Mouse (Mus musculus) mesoderm, embryonic 11.5 days (tissue): ENCODE results near the gene Rps10.

Source experiments
- DNase-seq: peaks from one replicate; pipeline ENCODE4 v3.0.0-alpha.2; 2012; ENCODE audit warnings: low read depth, low spot score

Rps10 gene

DNA sequence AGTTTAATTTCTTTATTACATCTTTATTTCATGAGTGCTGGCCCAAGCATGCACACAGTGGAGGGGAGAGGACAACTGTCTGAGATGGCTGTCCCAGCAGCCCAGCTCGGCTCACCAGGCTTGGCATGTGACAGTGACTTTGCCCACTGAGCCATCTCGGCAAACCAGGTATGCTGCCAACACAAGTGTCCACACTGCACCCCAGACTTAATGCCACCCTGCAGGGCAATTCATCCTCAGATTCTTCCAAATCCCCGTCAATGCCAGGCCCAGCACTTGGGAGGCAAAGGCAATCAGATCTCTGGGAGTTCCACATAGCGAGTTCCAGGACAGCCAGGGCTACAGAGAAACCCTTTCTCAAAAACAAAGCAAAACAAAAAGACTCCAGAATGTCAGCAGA lies 23.5 kb downstream of the Rps10 start:
- no peak for DNase-seq

DNA sequence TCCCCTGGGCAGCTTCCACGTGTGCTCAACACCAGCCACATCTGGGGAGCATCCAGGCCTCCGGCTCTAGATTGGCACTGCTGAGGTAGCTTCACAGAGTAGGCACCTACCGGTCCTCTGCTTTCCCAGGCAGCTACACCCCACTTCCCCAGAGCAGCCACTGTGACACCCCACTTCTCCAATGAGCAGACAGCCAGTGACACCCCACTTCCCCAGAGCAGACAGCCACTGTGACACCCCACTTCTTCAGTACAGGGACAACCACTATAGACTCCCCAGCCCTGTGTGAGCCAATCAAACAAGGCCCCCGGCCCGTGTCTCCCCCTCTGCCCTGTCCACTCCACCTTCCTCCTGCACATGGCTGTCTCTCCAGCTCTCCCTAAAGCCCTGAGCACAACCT lies 24.5 kb downstream of the Rps10 start:
- no peak for DNase-seq

- no peak for DNase-seq
Measured at GRCm38 (mm10) chr17:27611519-27611884, 25.0 kb downstream of the Rps10 start.

- DNase-seq: no peak
Measured at GRCm38 (mm10) chr17:27610679-27611518, 25.6 kb downstream of the Rps10 start.

GRCm38 (mm10) chr17:27609576-27609975 lies 26.9 kb downstream of the Rps10 start:
- DNase-seq: no peak

GRCm38 (mm10) chr17:27603522-27604234 lies 32.8 kb downstream of the Rps10 start:
- DNase-seq: no peak

DNA sequence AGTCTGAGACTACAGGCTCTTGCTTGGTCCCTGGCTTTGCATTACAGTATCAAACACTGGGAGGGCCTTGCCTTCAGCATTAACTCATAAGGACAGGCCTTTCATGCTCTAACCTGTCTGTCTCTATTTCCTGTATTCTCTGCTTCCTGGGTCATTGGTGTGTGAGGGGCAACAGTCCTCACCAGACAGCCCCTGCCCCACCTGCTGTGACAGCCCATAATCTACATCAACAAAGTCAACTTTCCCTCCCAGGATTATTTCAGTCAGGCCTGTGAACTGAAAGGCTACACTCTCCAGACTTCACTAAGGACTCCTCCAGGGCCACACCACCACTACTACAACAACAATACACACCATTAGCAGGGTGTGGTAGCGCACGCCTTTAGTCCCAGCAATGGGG lies 33.4 kb downstream of the Rps10 start:
- DNase-seq: no peak

DNA sequence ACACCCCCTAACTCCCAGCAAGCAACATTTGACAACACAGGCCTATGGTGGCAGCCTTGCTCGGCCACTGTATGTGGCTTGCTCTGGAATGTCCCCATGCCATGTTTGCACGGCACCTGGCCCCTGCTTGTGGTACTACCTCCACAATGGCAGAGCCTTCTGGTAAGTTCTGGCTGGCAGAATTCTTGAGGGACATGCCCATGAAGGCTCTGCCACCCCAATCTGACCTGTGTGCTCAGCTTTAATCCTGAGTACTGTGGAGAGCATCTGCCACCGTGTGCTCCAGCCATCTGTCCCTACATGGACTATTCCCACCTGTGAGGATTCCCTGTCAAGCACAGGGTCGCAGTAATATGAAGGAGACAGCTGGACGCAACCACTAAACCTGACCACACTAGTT lies 35.6 kb downstream of the Rps10 start:
- DNase-seq: no peak

DNA sequence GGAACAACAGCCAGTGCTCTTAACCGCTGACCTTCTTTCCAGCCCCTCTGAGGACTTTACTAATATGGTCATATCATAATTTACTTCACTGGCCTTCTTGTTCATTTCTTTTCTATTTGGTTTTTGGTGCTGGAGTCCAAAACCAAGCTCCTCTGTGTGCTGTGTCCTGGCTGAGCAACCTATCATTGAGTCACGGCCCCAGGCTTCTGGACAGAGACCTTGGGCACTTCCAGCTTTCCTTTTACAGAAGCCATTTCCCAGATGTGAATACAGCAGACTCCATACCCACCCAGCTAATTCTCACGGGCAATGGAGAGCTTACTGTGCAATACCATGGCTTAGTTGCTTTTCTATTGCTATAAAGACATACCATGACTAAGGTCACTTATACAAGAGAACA lies 36.2 kb downstream of the Rps10 start:
- DNase-seq: no peak

- DNase-seq: no peak
Measured at GRCm38 (mm10) chr17:27596376-27597190, 39.9 kb downstream of the Rps10 start.

- DNase-seq: no peak
Measured at GRCm38 (mm10) chr17:27595659-27596375, 40.7 kb downstream of the Rps10 start.

DNA sequence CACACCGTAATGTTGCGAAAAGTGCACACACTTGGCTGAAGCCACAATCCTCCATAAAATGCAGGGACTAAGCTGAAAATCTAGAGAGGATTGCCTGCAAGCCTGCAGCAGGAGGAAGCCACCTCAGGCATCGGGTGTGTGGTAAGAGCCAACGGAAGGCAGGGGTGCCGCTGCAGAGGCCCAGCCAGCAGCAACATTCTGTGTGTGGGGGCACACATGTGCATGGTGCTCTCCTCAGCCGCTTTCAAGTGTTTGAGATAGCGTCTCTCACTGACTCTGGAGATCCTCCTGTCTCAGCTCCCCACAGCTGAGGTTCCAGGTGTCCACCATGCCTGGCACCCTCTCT lies 43.9 kb downstream of the Rps10 start:
- DNase-seq: no peak

DNA sequence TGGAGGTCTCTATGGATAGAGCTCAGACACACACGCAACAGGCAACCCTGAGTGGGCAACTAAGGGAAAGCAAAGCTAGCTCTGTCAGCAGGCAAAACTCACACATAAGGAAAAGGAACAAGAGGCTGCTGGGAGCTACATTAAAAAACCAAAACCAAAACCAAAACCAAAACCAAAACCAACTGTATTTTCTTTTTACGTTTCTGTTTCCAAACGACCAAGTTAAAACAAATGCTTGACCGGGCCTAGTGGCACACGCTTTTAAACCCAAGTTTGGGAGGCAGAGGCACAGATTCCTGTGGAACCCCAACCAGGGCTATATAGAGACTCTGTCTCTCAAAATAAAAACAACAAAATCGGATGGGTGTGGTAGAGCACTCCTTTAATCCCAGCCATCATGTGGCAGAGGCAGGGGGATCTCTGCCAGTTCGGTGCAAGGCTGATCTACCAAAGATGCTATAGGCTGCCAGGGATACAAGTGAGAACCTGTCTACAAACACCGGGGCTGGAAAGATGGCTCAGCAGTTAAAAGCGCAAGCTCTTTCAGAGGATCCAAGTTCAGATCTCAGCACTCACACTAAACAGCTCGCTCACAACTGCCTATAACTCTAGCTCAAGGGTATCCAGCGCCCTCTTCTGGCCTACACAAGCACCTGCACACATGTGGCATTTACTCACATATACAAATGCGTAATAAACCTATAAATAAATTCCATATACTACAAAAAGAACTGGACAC lies 44.5 kb downstream of the Rps10 start:
- DNase-seq: no peak

DNA sequence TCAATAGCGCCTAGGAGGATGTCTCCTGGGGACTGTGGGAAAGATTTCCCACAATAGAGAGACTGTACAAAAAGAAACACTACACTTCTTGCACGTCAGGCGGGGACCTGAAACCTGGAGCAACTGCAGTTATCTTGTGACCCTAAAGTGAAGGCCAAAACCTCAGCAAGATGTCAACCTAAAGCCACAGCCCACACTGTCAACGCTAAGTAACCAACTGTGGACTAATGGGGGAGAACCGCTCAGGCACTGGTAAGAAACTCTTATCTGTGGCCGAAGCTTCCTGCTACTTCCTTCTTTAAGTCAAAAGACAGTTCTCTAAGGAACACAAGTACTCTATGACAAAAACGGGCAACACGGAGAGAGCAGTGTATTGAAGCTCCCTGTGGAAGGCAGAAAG lies 48.2 kb downstream of the Rps10 start:
- no peak for DNase-seq

- DNase-seq: no peak
Measured at GRCm38 (mm10) chr17:27587252-27587651, 49.2 kb downstream of the Rps10 start.

DNA sequence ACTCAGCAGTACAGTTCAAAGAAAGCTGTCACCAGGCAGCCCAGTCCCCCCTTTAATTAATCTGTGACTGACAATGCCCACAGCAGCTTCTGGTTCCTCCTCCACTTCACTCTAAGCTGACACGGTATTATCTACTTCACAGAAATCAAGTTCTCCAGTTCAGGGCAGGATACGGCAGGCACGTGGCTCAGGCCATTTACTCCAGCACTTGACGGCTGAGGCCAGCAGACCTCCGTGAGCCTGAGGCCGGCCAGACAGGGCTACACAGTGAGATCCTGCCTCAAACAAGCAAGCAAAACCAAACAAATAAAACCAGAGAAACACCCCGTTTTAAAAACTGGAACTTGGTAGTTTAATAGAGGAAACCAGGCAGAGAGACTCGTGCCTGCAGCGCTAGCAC lies 49.8 kb downstream of the Rps10 start:
- DNase-seq: no peak

GRCm38 (mm10) chr17:27583185-27583894 lies 53.1 kb downstream of the Rps10 start:
- DNase-seq: no peak
